Mouse (Mus musculus): ENCODE measurements around the gene Apol7e.
"Not testable (repeated sequence)": the region's sequence is repeated elsewhere in the genome, so short reads cannot be mapped to it uniquely, and the experiment has no call there.

DNA sequence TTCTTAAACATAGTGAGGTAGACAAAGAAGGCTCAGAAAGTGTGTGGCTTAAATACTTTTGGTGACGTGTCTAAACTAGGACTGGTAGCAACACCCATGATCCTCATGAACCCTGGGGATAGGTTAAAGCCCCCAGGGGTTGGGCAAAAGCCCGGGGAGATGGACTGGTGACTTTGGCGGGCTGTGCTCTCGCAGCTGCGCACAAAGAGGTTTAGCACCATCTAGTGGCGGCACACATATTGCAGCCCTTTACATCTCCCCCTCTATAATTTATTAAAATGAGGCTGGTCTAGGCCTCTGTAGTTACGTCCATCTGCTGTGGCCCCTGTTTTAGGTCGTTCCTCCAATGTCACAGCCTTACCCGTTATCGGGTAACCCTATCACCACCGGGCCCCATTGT is 14.7 kb upstream of the Apol7e start:
- TF ChIP-seq CTCF (IDR thresholded peaks at IDR 0.05; ENCODE audit: borderline replicate concordance, insufficient read depth, low read length); POLR2A (IDR thresholded peaks at IDR 0.05; ENCODE audit: low read depth, low read length): not testable (repeated sequence)
